Mouse (Mus musculus) kidney, postnatal 10 days (tissue): ENCODE results near the gene Helb.
"Not testable (repeated sequence)": the region's sequence is repeated elsewhere in the genome, so short reads cannot be mapped to it uniquely, and the experiment has no call there.

Source experiments
- DNase-seq: peaks from one replicate; pipeline ENCODE4 v3.0.0; 2021; ENCODE audit warnings: mixed read lengths

Helb gene

DNA sequence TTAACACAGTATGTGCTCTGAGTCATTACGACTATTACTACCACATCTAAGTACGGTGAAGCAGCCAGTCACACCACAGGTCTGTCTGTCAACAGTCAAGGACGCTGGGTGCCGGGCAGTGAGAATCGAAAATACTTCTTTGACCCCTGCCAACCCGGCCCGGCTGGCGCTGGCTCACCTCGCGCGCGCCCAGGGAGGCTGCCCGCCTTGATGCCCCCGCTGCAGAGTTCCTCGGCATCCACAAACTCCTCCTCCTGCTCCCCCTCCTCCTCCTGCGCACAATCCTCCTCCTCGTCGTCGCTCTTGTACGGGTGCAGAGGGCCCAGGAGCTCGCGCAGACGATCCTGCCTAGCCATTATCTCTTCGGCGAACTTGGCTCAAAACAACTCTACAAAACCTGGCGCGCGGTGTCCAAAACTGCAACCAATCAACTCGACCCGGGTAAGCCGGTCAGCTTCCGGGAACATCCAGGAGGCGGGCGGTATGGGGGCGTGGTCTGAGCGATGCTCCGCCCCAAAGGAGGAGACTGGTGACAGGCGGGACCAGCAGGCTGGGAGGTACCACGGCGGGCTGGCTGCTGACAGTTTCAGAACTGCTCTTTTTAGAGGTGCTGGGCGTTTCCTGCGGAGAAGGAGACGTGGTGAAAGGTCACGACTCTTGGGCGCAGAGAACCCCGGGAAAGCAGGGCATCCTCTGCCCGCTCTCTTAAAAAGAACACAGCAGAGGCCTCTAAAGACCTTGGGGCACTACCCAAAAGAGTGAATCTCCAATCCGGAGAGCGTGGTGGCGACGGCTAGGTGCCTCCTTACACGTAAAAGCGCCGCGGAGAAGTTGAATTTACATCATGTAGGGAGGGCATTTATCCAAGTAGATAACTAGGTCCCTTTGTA lies at the start of gene Helb:
TSS of gene Helb (minus strand) at position 481 of the 890 bp plus-strand sequence.
- DNase-seq, result peak; percentile 98

GRCm38 (mm10) chr10:120160533-120160932 lies 47.7 kb upstream of the Helb start:
- no peak for DNase-seq

DNA sequence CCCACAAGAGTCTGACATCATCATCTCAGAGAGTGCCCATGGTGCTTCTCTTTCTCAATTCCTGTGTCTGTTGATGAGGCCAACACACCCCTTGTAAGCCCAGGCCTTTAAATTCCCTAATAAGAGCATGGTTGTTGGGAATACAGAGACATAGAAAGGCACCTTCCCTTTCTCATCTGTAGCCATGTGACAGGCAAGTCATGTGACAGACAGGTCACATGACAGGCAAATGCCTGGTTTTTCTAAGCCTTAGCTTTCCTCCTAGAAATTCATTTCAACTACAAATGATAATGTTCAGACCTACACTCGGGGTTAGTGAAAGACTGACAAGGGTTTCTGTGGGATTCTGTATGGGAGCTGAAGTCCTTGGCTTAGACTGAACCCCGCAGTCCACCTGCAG lies 41.1 kb upstream of the Helb start:
- no peak for DNase-seq

DNA sequence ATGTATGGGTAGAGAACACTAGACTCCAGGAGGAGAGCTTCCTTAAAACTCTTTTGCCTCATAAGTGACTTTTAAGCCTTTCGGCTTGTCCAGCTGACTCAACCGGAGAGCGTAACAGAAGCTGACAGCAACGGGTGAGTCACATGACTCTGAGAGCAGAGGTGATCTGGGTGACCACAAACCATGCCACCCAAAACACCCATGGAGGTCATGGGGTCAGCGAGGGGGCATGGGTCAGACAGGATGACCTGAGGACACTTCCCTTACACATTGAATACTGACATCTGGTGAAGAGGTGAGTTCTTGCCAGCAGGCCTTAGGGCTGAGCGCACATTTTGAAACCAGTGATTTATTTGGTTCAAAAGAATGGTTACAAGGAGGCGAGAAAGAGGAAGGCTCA lies 38.9 kb upstream of the Helb start:
- DNase-seq, result no peak

GRCm38 (mm10) chr10:120140916-120141516 lies 28.2 kb upstream of the Helb start:
- no peak for DNase-seq

GRCm38 (mm10) chr10:120140193-120140592 lies 27.4 kb upstream of the Helb start:
- DNase-seq, result no peak

DNA sequence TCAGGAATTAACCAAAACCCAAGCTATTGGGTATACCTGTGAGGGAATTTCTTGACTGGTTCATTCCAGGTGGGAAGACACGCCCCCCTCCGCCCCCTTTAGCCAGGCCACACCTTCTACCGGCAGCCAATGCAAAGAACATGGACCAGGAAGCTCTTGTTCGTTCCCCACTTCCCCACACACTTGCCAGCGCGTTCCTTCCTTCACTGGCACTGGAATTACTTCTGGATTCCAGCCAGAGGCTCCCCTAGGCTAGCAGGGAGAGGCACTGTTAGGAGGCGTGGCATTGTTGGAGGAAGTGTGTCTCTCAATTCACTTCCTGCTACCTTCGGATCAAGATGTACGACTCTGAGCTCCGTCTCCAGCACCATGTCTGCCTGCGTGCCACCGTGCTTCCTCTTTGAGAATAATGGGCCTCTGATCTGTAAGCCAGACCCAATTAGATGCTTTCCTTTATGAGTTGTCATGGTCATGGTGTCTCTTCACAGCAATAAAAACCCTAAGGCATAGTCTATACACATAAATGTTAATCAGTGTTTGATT lies 23.3 kb upstream of the Helb start:
- no peak for DNase-seq

GRCm38 (mm10) chr10:120133697-120134096 lies 20.9 kb upstream of the Helb start:
- DNase-seq, result peak; percentile 12

- peak; percentile 65 for DNase-seq
These were observed 17.8 kb upstream of the Helb start for GRCm38 (mm10) chr10:120130621-120131020.

- DNase-seq, result peak; percentile 44
These were observed 16.0 kb upstream of the Helb start for GRCm38 (mm10) chr10:120128601-120129277.

DNA sequence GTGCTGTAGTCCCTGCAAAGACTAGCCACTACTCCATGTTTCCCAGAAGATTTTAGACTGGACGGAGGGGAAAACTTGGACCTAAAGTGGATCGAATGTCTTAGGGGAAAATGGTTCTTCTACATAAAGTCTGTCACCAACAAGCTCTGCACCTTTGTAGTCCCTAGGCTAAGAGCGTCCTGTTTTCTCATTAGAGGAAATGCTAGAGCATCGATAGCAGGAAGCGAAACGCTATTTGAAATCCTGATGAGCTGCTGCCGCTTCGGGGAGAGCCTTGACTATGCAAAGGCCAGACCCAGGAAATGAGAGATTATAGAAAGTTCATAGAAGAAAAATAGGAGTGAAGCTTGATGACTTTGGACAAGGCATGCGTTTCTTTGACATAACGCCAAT lies 12.7 kb upstream of the Helb start:
- no peak for DNase-seq

- peak; percentile 89 for DNase-seq
These were observed 12.1 kb upstream of the Helb start for GRCm38 (mm10) chr10:120124801-120125464.

GRCm38 (mm10) chr10:120123721-120124120 lies 10.9 kb upstream of the Helb start:
- DNase-seq, result no peak

GRCm38 (mm10) chr10:120115249-120115648 lies 2.5 kb upstream of the Helb start:
- no peak for DNase-seq

DNA sequence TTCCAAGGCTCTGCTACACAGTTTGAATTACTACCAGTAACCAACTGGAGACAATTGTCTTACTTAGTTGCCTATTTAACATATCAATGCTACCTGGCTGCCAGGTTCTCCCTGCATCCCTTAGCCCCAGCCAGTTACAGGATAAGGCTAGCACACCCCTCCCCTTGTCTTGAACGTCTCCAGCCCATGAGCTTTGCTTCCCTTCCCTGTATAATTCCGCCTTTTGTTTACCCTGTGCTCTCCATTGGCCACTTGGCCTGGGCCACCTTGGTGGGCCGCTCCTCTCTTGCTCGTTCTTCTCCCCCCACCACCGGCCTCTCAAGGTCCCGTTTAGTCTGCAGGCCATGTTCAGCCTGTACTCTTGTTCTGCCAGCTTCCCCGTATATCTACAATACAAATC lies 1.7 kb upstream of the Helb start:
- no peak for DNase-seq

DNA sequence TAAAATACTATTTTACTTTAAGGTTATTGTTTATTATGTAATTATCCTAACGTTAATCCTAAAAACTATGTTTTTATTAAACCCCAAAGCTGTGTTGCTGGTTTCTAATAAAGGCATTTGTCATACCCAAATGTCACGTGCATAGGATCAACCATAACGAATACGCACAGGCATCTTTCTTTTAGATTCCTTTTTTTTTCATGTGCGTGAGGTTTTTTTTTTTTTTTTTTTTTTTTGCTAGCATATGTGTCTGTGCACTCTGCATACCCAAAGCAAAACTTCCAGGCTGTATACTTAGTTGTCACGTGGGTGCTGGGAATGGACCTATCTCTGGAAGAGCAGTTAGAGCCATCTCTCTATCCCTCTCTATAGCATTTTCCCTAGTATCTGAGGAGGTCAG lies 1.2 kb upstream of the Helb start:
- no peak for DNase-seq

- not testable (repeated sequence) for DNase-seq
These were observed 695 bp upstream of the Helb start for GRCm38 (mm10) chr10:120113482-120113881.

- DNase-seq, result no peak
These were observed 982 bp downstream of the Helb start for GRCm38 (mm10) chr10:120111691-120112319.

DNA sequence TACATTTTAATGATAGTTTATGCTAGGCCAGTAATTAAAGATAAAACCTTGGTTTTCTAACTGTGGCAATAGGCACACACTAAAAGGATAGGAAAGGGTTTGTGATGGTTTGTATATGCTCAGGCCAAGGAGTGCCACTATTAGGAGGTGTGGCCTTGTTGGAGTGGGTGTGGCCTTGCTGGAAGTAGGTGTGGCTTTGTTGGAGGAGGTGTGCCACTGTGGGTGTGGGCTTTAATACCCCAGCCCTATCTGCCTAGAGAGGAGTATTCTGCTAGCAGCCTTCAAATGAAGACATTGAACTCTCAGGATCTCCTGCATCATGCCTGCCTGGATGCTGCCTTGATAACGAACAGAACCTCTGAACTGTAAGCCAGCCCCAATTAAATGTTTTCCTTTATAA lies 12.0 kb downstream of the Helb start:
- DNase-seq, result no peak

DNA sequence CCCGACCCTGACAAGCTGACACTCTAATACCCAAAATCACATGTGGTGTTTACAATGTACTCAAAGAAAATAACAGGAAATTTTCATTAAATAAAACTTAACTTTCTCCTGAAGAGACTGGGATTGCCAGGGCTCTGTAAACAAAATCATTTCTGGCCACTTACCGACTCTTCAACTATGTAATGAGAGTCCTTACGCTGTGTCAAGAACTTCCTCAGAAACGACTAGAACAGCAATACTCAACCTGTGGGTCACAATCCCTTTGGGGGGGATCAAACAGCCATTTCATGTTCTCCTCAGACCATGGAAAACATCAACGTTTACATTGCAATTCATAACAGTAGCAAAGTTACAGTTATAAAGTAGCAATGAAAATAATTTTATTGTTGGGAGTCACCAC lies 15.2 kb downstream of the Helb start:
- no peak for DNase-seq

GRCm38 (mm10) chr10:120095716-120096115 lies 17.1 kb downstream of the Helb start:
- no peak for DNase-seq

- DNase-seq, result no peak
These were observed 17.7 kb downstream of the Helb start for GRCm38 (mm10) chr10:120095136-120095535.
